Mouse (Mus musculus): ENCODE measurements around the gene Isoc2b. TPM values are rescaled to one million over a fixed set of nuclear protein-coding genes. Genes with fewer than 3 reads are reported as not detected.
A peak's percentile ranks its signal among the peaks of the same experiment; 100 is the strongest.
"Not testable (repeated sequence)": the region's sequence is repeated elsewhere in the genome, so short reads cannot be mapped to it uniquely, and the experiment has no call there.

The Isoc2b gene
- polyA plus RNA-seq, 1 experiment from 2014 or later = 11.0 TPM

DNA sequence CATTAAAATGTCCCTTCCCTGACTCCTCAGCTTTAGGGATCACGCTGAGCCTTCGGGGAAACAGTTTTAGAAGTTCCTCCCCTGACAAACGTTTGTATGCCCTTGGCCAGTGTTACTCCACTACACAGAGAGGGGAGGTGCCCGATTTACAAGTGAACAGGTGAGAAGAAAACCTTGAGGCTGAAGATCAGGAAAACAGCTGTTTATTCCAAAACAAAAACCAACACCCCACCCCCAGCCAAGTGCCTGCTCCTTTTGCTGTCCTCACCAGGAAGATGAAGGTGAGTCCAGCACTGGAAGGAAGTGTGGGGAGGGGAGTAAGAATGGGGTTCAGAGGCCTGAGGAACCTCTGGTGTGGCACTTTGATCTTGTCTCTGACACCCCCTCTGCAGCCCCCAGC, 44.7 kb downstream of the Isoc2b start:
- Histone ChIP-seq H3K4me3 (replicated peaks; ENCODE audit: low read depth, low read length) (no peak overlapping the region), H3K4me2 (ENCODE audit: low read length) (no peak overlapping the region), H3K27me3 (ENCODE audit: insufficient read depth, low read length) (no peaks in the 10 kb centered on the region), H3K36me3 (ENCODE audit: insufficient read depth, low read length) (no peaks in the 10 kb centered on the region), H3K27ac (no peak overlapping the region), H3K4me1 (replicated peaks; ENCODE audit: insufficient read depth, low read length) (no peaks in the 10 kb centered on the region), H3K9ac (ENCODE audit: low read depth, low read length) (no peak overlapping the region), H3K9me3 (replicated peaks; ENCODE audit: low read length) (no peaks in the 10 kb centered on the region)
- WGBS = 47% methylated on average over 4 of the region's 4 CpGs
- DNase-seq (ENCODE audit: low spot score) (no peak), ATAC-seq (replicated peaks; ENCODE audit: low FRiP score, low read depth) (no peak)
- no peak for TF ChIP-seq CTCF (IDR thresholded peaks at IDR 0.05; ENCODE audit: low read depth)

DNA sequence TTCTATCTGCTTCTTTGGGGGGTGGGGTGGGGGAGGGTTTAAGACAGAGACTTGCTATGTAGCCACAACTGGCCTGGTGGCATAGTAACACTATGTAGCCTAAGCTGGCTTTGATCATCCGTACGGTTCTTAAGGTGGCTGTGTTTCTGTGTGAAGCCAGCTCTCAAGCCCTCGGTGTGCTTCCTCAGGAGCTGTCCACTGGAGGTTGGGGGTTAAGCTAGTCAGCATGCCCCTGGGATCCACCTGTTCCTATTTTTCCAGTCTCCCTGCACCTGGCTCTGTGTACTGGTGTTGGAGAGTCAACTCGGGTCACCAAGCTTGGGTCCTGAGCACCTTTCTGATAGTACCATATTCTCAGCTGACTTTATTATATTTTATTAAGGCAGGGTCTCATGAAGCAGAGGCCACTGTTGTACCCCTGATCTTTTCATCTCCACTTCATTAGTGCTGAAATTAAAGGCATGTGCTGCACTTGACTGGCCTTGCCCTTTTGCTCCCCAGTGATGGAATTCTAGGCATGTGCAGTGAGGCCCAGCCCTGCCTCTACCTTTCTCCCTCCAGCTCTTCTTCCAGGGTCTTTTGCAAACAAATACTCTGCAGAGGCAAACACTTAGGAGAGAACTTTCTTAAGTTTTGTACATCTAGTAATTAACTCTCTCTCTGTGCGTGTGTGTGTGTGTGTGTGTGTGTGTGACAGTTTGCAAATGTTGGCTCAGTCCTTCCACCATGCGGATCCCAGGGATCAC, 47.7 kb downstream of the Isoc2b start:
- Histone ChIP-seq H3K27ac (peak overlapping the region; percentile 37; the same call in 1 of the 2 replicates), H3K4me2 (ENCODE audit: low read length) (no peak overlapping the region), H3K36me3 (ENCODE audit: insufficient read depth, low read length) (no peaks in the 10 kb centered on the region), H3K4me1 (replicated peaks; ENCODE audit: insufficient read depth, low read length) (no peaks in the 10 kb centered on the region), H3K27me3 (ENCODE audit: insufficient read depth, low read length) (no peaks in the 10 kb centered on the region), H3K9me3 (replicated peaks; ENCODE audit: low read length) (no peaks in the 10 kb centered on the region), H3K9ac (ENCODE audit: low read depth, low read length) (no peak overlapping the region), H3K4me3 (replicated peaks; ENCODE audit: low read depth, low read length) (no peak overlapping the region)
- no peak for TF ChIP-seq CTCF (IDR thresholded peaks at IDR 0.05; ENCODE audit: low read depth)
- peak; percentile 74 for ATAC-seq (replicated peaks; ENCODE audit: low FRiP score, low read depth)
- WGBS = 51% methylated on average over 6 of the region's 6 CpGs
- DNase-seq (ENCODE audit: low spot score) = peak; percentile 40

DNA sequence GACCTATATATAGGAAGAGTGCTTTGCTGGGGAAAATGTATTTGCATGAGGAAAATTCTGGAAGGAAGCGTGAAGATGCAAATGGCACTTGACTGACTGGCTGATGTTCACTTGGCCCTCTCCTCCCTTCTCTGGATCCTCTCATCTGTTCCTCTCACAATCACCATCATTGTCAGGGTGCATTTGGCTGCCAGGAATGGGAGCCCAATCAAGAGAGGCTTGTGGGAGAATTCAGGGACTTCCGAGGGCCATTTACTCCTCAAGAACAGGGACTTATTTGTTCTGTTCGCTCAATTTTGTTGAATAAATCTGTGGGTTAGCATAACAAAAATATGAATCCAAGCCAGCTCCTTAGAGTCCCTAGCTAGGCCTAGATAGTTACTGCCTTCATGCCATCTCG, 48.4 kb downstream of the Isoc2b start:
- H3K4me2 ChIP-seq (ENCODE audit: low read length) = no peak overlapping the region
- no peak overlapping the region for H3K4me3 ChIP-seq (replicated peaks; ENCODE audit: low read depth, low read length)
- no peak for TF ChIP-seq CTCF (IDR thresholded peaks at IDR 0.05; ENCODE audit: low read depth)
- no peaks in the 10 kb centered on the region for H3K9me3 ChIP-seq (replicated peaks; ENCODE audit: low read length)
- ATAC-seq (replicated peaks; ENCODE audit: low FRiP score, low read depth) = no peak
- no peaks in the 10 kb centered on the region for H3K36me3 ChIP-seq (ENCODE audit: insufficient read depth, low read length)
- no peak overlapping the region for H3K9ac ChIP-seq (ENCODE audit: low read depth, low read length)
- H3K27me3 ChIP-seq (ENCODE audit: insufficient read depth, low read length) = no peaks in the 10 kb centered on the region
- H3K4me1 ChIP-seq (replicated peaks; ENCODE audit: insufficient read depth, low read length) = no peaks in the 10 kb centered on the region
- H3K27ac ChIP-seq = no peak overlapping the region
- no peak for DNase-seq (ENCODE audit: low spot score)
- WGBS = 83% methylated on average over 4 of the region's 4 CpGs

DNA sequence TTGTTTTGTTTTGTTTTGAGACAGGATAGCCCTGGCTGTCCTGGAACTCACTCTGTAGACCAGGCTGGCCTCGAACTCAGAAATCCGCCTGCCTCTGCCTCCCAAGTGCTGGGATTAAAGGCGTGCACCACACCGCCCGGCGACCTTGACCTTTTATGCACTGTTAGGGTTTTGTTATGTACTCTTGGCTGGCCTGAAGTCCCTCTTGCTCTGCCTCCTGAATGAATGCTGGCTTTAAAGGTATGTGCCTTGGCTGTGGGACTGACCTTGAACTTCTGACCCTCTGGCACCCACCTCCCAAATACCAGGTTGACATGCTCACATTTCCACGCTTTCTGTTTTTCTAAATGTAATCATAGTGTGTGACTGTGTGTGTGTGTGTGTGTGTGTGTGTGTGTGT, 49.1 kb downstream of the Isoc2b start:
- not testable (repeated sequence) for DNase-seq (ENCODE audit: low spot score); ATAC-seq (replicated peaks; ENCODE audit: low FRiP score, low read depth); H3K4me1 ChIP-seq (replicated peaks; ENCODE audit: insufficient read depth, low read length); H3K4me2 ChIP-seq (ENCODE audit: low read length); H3K27me3 ChIP-seq (ENCODE audit: insufficient read depth, low read length); H3K9ac ChIP-seq (ENCODE audit: low read depth, low read length); H3K27ac ChIP-seq; H3K4me3 ChIP-seq (replicated peaks; ENCODE audit: low read depth, low read length); H3K9me3 ChIP-seq (replicated peaks; ENCODE audit: low read length); H3K36me3 ChIP-seq (ENCODE audit: insufficient read depth, low read length)
- WGBS = 90% methylated on average over 7 of the region's 7 CpGs

DNA sequence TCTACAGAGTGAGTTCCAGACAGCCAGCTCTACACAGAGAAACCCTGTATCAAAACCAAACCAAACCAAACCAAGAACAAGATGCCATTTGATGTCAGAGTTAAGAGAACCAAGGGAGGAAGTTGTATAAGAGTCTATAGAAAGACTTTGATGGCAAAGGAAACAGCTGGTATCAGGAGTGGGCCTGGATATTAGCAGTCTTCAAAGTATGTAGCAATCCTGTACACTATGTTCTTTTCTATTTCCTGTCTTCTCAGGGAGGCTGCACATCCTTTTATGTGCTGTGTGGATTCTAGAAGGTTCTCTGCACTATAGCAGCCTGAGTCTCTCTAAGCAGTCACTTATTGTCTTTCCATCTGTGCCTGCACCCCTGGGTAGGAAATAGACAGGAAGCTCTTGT, 53.5 kb downstream of the Isoc2b start:
- peak; percentile 46 for DNase-seq (ENCODE audit: low spot score)
- TF ChIP-seq CTCF (IDR thresholded peaks at IDR 0.05; ENCODE audit: low read depth) = no peak
- Histone ChIP-seq H3K4me2 (ENCODE audit: low read length) (no peak overlapping the region), H3K4me1 (replicated peaks; ENCODE audit: insufficient read depth, low read length) (peaks cover 3% of the 10 kb centered on the region; the same call in 1 of the 2 replicates), H3K27ac (no peak overlapping the region), H3K9me3 (replicated peaks; ENCODE audit: low read length) (no peaks in the 10 kb centered on the region), H3K27me3 (ENCODE audit: insufficient read depth, low read length) (no peaks in the 10 kb centered on the region), H3K4me3 (replicated peaks; ENCODE audit: low read depth, low read length) (no peak overlapping the region), H3K36me3 (ENCODE audit: insufficient read depth, low read length) (no peaks in the 10 kb centered on the region), H3K9ac (ENCODE audit: low read depth, low read length) (no peak overlapping the region)
- no peak for ATAC-seq (replicated peaks; ENCODE audit: low FRiP score, low read depth)

DNA sequence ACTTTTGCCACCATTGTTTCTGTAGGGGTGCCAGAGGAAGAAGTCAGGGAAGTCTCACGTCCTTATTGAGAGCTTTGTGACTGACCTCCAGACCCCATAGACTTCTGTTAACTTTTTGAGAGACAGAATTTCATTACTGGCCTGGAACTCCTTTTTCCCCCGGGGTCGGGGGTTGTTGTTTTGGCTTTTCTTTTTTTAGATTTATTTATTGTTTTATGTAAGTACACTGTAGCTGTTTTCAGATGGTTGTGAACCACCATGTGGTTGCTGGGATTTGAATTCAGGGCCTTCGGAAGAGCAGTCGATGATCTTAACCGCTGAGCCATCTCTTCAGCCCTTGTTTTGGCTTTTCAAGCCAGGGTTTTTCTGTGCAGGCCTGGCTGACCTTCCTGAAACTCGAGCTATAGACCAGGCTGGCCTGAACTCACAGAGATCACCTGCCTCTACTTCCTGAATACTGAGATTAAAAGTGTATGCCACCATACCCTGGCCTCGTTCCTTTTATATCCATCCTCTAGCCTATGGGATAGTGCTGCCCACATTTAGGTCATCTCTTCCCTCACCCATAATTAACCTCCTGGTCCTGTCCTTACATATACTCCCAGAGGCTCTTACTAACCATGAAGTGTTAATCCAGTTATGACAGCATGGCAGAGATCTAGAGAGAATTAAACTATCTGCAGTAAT, 56.8 kb downstream of the Isoc2b start:
- H3K4me1 ChIP-seq (replicated peaks; ENCODE audit: insufficient read depth, low read length) = peaks cover 15% of the 10 kb centered on the region
- H3K27ac ChIP-seq = peak overlapping the region; percentile 94
- 25% methylated on average over 8 of the region's 8 CpGs for WGBS
- TF ChIP-seq CTCF (IDR thresholded peaks at IDR 0.05; ENCODE audit: low read depth) = no peak
- peak overlapping the region; percentile 41 for H3K4me3 ChIP-seq (replicated peaks; ENCODE audit: low read depth, low read length)
- peak overlapping the region; percentile 62 for H3K9ac ChIP-seq (ENCODE audit: low read depth, low read length)
- DNase-seq (ENCODE audit: low spot score) (no peak), ATAC-seq (replicated peaks; ENCODE audit: low FRiP score, low read depth) (no peak)
- peak overlapping the region; percentile 71 for H3K4me2 ChIP-seq (ENCODE audit: low read length)
- H3K36me3 ChIP-seq (ENCODE audit: insufficient read depth, low read length) = peaks cover 3% of the 10 kb centered on the region; the same call in 1 of the 2 replicates
- no peaks in the 10 kb centered on the region for H3K9me3 ChIP-seq (replicated peaks; ENCODE audit: low read length)
- no peaks in the 10 kb centered on the region for H3K27me3 ChIP-seq (ENCODE audit: insufficient read depth, low read length)
